Mouse (Mus musculus) heart, embryonic 14.5 days (tissue): ENCODE results near the gene Upk3a. TPM values are rescaled to one million over a fixed set of nuclear protein-coding genes. Genes with fewer than 3 reads are reported as not detected.
A peak's percentile ranks its signal among the peaks of the same experiment; 100 is the strongest.

Source experiments
- ATAC-seq: fragments of 200-750 bp; cut with Nextera tagmentation; 2 replicates; pipeline ENCODE4 v1.8.0; 2017; ENCODE audit warnings: low read depth, moderate TSS enrichment; ENCODE audit not compliant: insufficient number of reproducible peaks, insufficient read depth, low FRiP score
- H3K27ac ChIP-seq, 2 experiments: fragments of 200-500 bp in 1 of 2; fragments of 300-500 bp in 1 of 2; sonication (generic) in 1 of 2; replicated peaks in 1 of 2; 2 replicates each; pipeline ENCODE4 v1.5.1; 2012 to 2014; ENCODE audit warnings: low read depth in 2 of 2, low read length in 2 of 2, control low read depth in 1 of 2, mild to moderate bottlenecking in 1 of 2, mixed read lengths in 1 of 2; ENCODE audit not compliant: control insufficient read depth in 1 of 2, insufficient read depth in 1 of 2
- H3K27me3 ChIP-seq: fragments of 300-500 bp; sonication (generic); 2 replicates; pipeline ENCODE4 v1.6.1; 2014; ENCODE audit warnings: mild to moderate bottlenecking, low read length, control low read depth; ENCODE audit not compliant: control insufficient read depth, insufficient read depth
- H3K36me3 ChIP-seq: fragments of 300-500 bp; sonication (generic); 2 replicates; pipeline ENCODE4 v1.6.1; 2014; ENCODE audit warnings: mild to moderate bottlenecking, control low read depth, low read length, mixed read lengths; ENCODE audit not compliant: control insufficient read depth, insufficient read depth
- H3K4me1 ChIP-seq, 2 experiments: fragments of 200-500 bp in 1 of 2; fragments of 300-500 bp in 1 of 2; sonication (generic) in 1 of 2; 2 replicates each; pipeline ENCODE4 v1.6.1; 2012 to 2014; ENCODE audit warnings: low read length in 2 of 2, control low read depth in 1 of 2, mixed read lengths in 1 of 2; ENCODE audit not compliant: control insufficient read depth in 2 of 2, insufficient read depth in 2 of 2
- H3K4me2 ChIP-seq: fragments of 300-500 bp; sonication (generic); 2 replicates; pipeline ENCODE4 v1.6.1; 2014; ENCODE audit warnings: mild to moderate bottlenecking, low read length
- H3K4me3 ChIP-seq, 2 experiments: fragments of 200-500 bp in 1 of 2; fragments of 300-500 bp in 1 of 2; sonication (generic) in 1 of 2; 2 replicates each; pipeline ENCODE4 v1.5.1; 2012 to 2014; ENCODE audit warnings: low read length in 2 of 2, mild to moderate bottlenecking in 2 of 2, control low read depth in 1 of 2, low read depth in 1 of 2, moderate library complexity in 1 of 2; ENCODE audit not compliant: control insufficient read depth in 1 of 2, insufficient read depth in 1 of 2
- H3K9ac ChIP-seq: fragments of 300-500 bp; sonication (generic); 2 replicates; pipeline ENCODE4 v1.6.1; 2014; ENCODE audit warnings: mild to moderate bottlenecking, low read length
- H3K9me3 ChIP-seq: fragments of 300-500 bp; sonication (generic); 2 replicates; pipeline ENCODE4 v1.6.1; 2016; ENCODE audit warnings: low read length, control low read depth; ENCODE audit not compliant: control insufficient read depth
- WGBS: fragments of 180-500 bp; shearing (Covaris S2); extraction: QIAGEN DNeasy Blood & Tissue Kit; methylation state at CpG from one replicate; pipeline ENCODE4 v1.1.7; 2014; 5-methylcytosine and 5-hydroxymethylcytosine counted together
- polyA plus RNA-seq: library from polyadenylated mRNA; unstranded; fragments of >200 nt; fragmentation: Nextera tagmentation; extraction: Ambion mirVana; gene quantifications from 2 replicates; pipeline ENCODE4 v1.2.1, GENCODE M21; 2014

Gene Upk3a
- polyA plus RNA-seq, 1 experiment from 2014 or later, result not detected

GRCm38 (mm10) chr15:84989771-84990170, 27.2 kb upstream of the Upk3a start:
- Histone ChIP-seq H3K27ac (no peak overlapping the region), H3K27me3 (no peaks in the 10 kb centered on the region), H3K9me3 (no peaks in the 10 kb centered on the region), H3K4me1 (peaks cover 4 to 5% of the 10 kb centered on the region in 2 experiments), H3K36me3 (no peaks in the 10 kb centered on the region), H3K4me2 (no peak overlapping the region), H3K4me3 (no peak overlapping the region), H3K9ac (no peak overlapping the region)
- ATAC-seq, result no peak
- 72% methylated on average over 7 of the region's 7 CpGs for WGBS

GRCm38 (mm10) chr15:84994498-84994897, 22.4 kb upstream of the Upk3a start:
- H3K4me1 ChIP-seq, result no peaks in the 10 kb centered on the region
- ATAC-seq, result no peak
- H3K27me3 ChIP-seq, result no peaks in the 10 kb centered on the region
- no peaks in the 10 kb centered on the region for H3K9me3 ChIP-seq
- no peak overlapping the region for H3K4me2 ChIP-seq
- no peak overlapping the region for H3K4me3 ChIP-seq
- no peak overlapping the region for H3K27ac ChIP-seq
- no peaks in the 10 kb centered on the region for H3K36me3 ChIP-seq
- WGBS, result 19% methylated on average over 6 of the region's 6 CpGs
- H3K9ac ChIP-seq, result no peak overlapping the region

GRCm38 (mm10) chr15:84995041-84995440, 21.9 kb upstream of the Upk3a start:
- Histone ChIP-seq H3K9me3 (no peaks in the 10 kb centered on the region), H3K27ac (no peak overlapping the region), H3K4me3 (no peak overlapping the region), H3K4me1 (no peaks in the 10 kb centered on the region), H3K4me2 (no peak overlapping the region), H3K27me3 (no peaks in the 10 kb centered on the region), H3K9ac (no peak overlapping the region), H3K36me3 (no peaks in the 10 kb centered on the region)
- no peak for ATAC-seq
- WGBS, result 22% methylated on average over 6 of the region's 6 CpGs

- WGBS, result 9% methylated on average over 1 of the region's 1 CpGs
- Histone ChIP-seq H3K4me2 (no peak overlapping the region), H3K4me1 (no peaks in the 10 kb centered on the region), H3K27me3 (no peaks in the 10 kb centered on the region), H3K4me3 (no peak overlapping the region), H3K9me3 (no peaks in the 10 kb centered on the region), H3K36me3 (no peaks in the 10 kb centered on the region), H3K27ac (no peak overlapping the region), H3K9ac (no peak overlapping the region)
- ATAC-seq, result no peak
Observed at GRCm38 (mm10) chr15:84995967-84996366, 21.0 kb upstream of the Upk3a start.

GRCm38 (mm10) chr15:84997768-84998454, 19.0 kb upstream of the Upk3a start:
- 65% methylated on average over 14 of the region's 14 CpGs for WGBS
- H3K4me2 ChIP-seq, result no peak overlapping the region

GRCm38 (mm10) chr15:84999911-85000310, 17.0 kb upstream of the Upk3a start:
- Histone ChIP-seq H3K9ac (no peak overlapping the region), H3K27me3 (no peaks in the 10 kb centered on the region), H3K4me3 (no peak overlapping the region), H3K9me3 (no peaks in the 10 kb centered on the region), H3K4me2 (no peak overlapping the region), H3K4me1 (peaks cover 0 to 2% of the 10 kb centered on the region in 2 experiments; a peak in 1 of 4 replicates), H3K27ac (no peak overlapping the region), H3K36me3 (no peaks in the 10 kb centered on the region)
- 58% methylated on average over 7 of the region's 7 CpGs for WGBS
- no peak for ATAC-seq

More at GRCm38 (mm10) chr15:84997768-84998454, 19.0 kb upstream of the Upk3a start:
- no peak overlapping the region for H3K9ac ChIP-seq
- no peaks in the 10 kb centered on the region for H3K36me3 ChIP-seq
- H3K27ac ChIP-seq, result no peak overlapping the region
- H3K9me3 ChIP-seq, result no peaks in the 10 kb centered on the region
- ATAC-seq, result no peak
- peaks cover 0 to 2% of the 10 kb centered on the region in 2 experiments; a peak in 1 of 4 replicates for H3K4me1 ChIP-seq
- no peak overlapping the region for H3K4me3 ChIP-seq
- no peaks in the 10 kb centered on the region for H3K27me3 ChIP-seq

- WGBS, result 18% methylated on average over 29 of the region's 29 CpGs
- peak; percentile 62; the same call in 1 of the 2 replicates for ATAC-seq
- H3K4me2 ChIP-seq, result no peak overlapping the region
Observed at GRCm38 (mm10) chr15:85000984-85001982, 15.7 kb upstream of the Upk3a start.

More at GRCm38 (mm10) chr15:85000984-85001982, 15.7 kb upstream of the Upk3a start:
- H3K36me3 ChIP-seq, result no peaks in the 10 kb centered on the region
- H3K4me3 ChIP-seq, result no peak overlapping the region
- H3K9me3 ChIP-seq, result no peaks in the 10 kb centered on the region
- H3K4me1 ChIP-seq, result peaks cover 0 to 5% of the 10 kb centered on the region in 2 experiments; a peak in 1 of 4 replicates
- H3K27ac ChIP-seq, result no peak overlapping the region
- H3K9ac ChIP-seq, result no peak overlapping the region
- no peaks in the 10 kb centered on the region for H3K27me3 ChIP-seq
